Mouse (Mus musculus) intestine, embryonic 15.5 days (tissue): Measurements from ENCODE around the gene Gm13278. TPM values are rescaled to one million over a fixed set of nuclear protein-coding genes. Genes with fewer than 3 reads are reported as not detected.

Experiments
- polyA plus RNA-seq: library from polyadenylated mRNA; unstranded; fragments of >200 nt; fragmentation: Nextera tagmentation; extraction: Ambion mirVana; gene quantifications from 2 replicates; pipeline ENCODE4 v1.2.1, GENCODE M21; 2015

Gene Gm13278
- polyA plus RNA-seq, 1 experiment from 2014 or later = not detected

Other genes with a start within 250 kb of the Gm13278 start
- not detected in 2 replicates for gene Ifna15, start 233.3 kb upstream of the Gm13278 start, polyA plus RNA-seq
- not detected in 2 replicates for gene Ifna14, start 219.8 kb upstream of the Gm13278 start, polyA plus RNA-seq
- gene Ifna9, start 199.2 kb upstream of the Gm13278 start, polyA plus RNA-seq = not detected in 2 replicates
- gene Ifna12, start 188.2 kb upstream of the Gm13278 start, polyA plus RNA-seq = not detected in 2 replicates
- gene C87499, start 157.1 kb upstream of the Gm13278 start, polyA plus RNA-seq = not detected in 2 replicates
- not detected in 2 replicates for gene Ifna13, start 147.1 kb upstream of the Gm13278 start, polyA plus RNA-seq
- gene Ifna16, start 114.6 kb upstream of the Gm13278 start, polyA plus RNA-seq = not detected in 2 replicates
- gene Ifna2, start 107.6 kb upstream of the Gm13278 start, polyA plus RNA-seq = not detected in 2 replicates
- gene Ifnab, start 100.2 kb upstream of the Gm13278 start, polyA plus RNA-seq = not detected in 2 replicates
- gene Gm26566, start 69.7 kb upstream of the Gm13278 start, polyA plus RNA-seq = 0.80 and 0.97 TPM in 2 replicates
- 75.3 and 89.4 TPM in 2 replicates for gene Klhl9, start 69.1 kb upstream of the Gm13278 start, polyA plus RNA-seq
- not detected in 2 replicates for gene Gm13271, start 36.7 kb upstream of the Gm13278 start, polyA plus RNA-seq
- gene Gm13283, start 31.4 kb upstream of the Gm13278 start, polyA plus RNA-seq = 0.39 and 0.80 TPM in 2 replicates
- gene Gm13290, start 17.7 kb upstream of the Gm13278 start, polyA plus RNA-seq = 0.63 TPM in 1 of 2 replicates, not detected in the other
- not detected in 2 replicates for gene Gm13289, start 14.6 kb upstream of the Gm13278 start, polyA plus RNA-seq
- not detected in 2 replicates for gene Gm13272, start 11.7 kb upstream of the Gm13278 start, polyA plus RNA-seq
- gene Ifnz, start 9.4 kb upstream of the Gm13278 start, polyA plus RNA-seq = not detected in 2 replicates
- gene Gm13276, start 5.8 kb upstream of the Gm13278 start, polyA plus RNA-seq = 0.38 TPM in 1 of 2 replicates, not detected in the other
- gene Gm13277, start 2.9 kb upstream of the Gm13278 start, polyA plus RNA-seq = not detected in 2 replicates
- gene Gm13275, start 2.9 kb downstream of the Gm13278 start, polyA plus RNA-seq = not detected in 2 replicates
- gene Gm13279, start 5.8 kb downstream of the Gm13278 start, polyA plus RNA-seq = not detected in 2 replicates
- gene Gm13285, start 8.1 kb downstream of the Gm13278 start, polyA plus RNA-seq = 1.1 TPM in 2 replicates
- not detected in 2 replicates for gene Gm13287, start 11.7 kb downstream of the Gm13278 start, polyA plus RNA-seq
- 0.08 TPM in 1 of 2 replicates, not detected in the other for gene Gm13288, start 14.0 kb downstream of the Gm13278 start, polyA plus RNA-seq
- gene Ifna7, start 24.7 kb downstream of the Gm13278 start, polyA plus RNA-seq = not detected in 2 replicates
- gene Ifna11, start 28.4 kb downstream of the Gm13278 start, polyA plus RNA-seq = not detected in 2 replicates
- not detected in 2 replicates for gene Ifna6, start 35.9 kb downstream of the Gm13278 start, polyA plus RNA-seq
- not detected in 2 replicates for gene Ifna5, start 44.0 kb downstream of the Gm13278 start, polyA plus RNA-seq
- gene Ifna4, start 50.3 kb downstream of the Gm13278 start, polyA plus RNA-seq = not detected in 2 replicates
- gene Ifna1, start 58.5 kb downstream of the Gm13278 start, polyA plus RNA-seq = not detected in 2 replicates
- gene Ifne, start 88.7 kb downstream of the Gm13278 start, polyA plus RNA-seq = not detected in 2 replicates